Mouse (Mus musculus) brain, embryonic 14.5 days (tissue): ENCODE measurements around the gene Syce2.

Source experiments
- CTCF ChIP-seq: fragments of 200-500 bp; IDR thresholded peaks from 2 replicates; pipeline ENCODE4 v1.5.1; 2012; ENCODE audit warnings: inconsistent platforms, mild to moderate bottlenecking, moderate library complexity, borderline replicate concordance; ENCODE audit not compliant: insufficient read depth, insufficient read length; ENCODE audit errors: extremely low read depth
- POLR2A ChIP-seq: fragments of 200-500 bp; IDR thresholded peaks from 2 replicates; pipeline ENCODE4 v1.6.1; 2012; ENCODE audit warnings: mild to moderate bottlenecking, inconsistent platforms, borderline replicate concordance; ENCODE audit not compliant: poor library complexity, insufficient read depth, insufficient read length, severe bottlenecking; ENCODE audit errors: extremely low read depth

DNA sequence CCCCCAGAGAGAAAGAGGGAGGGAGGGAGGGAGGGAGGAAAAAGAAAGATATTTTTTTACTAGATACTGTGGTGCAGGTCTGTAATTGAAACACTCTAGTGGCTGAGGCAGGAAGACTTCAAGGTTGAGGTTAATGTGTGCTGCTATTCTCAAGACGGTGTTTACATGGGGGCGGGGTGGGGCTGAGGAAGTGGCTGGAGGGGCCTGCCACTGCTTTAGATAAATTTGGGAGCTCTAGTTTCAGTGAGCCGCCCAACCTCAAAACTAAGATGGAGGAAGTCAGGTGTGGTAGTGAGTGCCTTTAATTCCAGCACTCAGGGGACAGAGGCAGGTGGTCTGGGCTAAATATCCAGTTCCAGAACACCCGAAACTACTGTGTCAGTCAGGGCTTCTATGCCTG is 46.3 kb upstream of the Syce2 start:
- TF ChIP-seq CTCF (no peak), POLR2A (no peak)
